Mouse (Mus musculus) kidney, embryonic 15.5 days (tissue): ENCODE results near the gene Spats2. TPM values are rescaled to one million over a fixed set of nuclear protein-coding genes. Genes with fewer than 3 reads are reported as not detected.

Source experiments
- ATAC-seq: fragments of 200-750 bp; cut with Nextera tagmentation; replicated peaks from 2 replicates; pipeline ENCODE4 v1.8.0; 2017; ENCODE audit warnings: moderate TSS enrichment; ENCODE audit not compliant: low FRiP score
- H3K27ac ChIP-seq: fragments of 300-500 bp; sonication (generic); 2 replicates; pipeline ENCODE4 v1.5.1; 2015; ENCODE audit warnings: mild to moderate bottlenecking, inconsistent platforms
- H3K27me3 ChIP-seq: fragments of 300-500 bp; sonication (generic); 2 replicates; pipeline ENCODE4 v1.6.1; 2015; ENCODE audit warnings: inconsistent platforms
- H3K36me3 ChIP-seq: fragments of 300-500 bp; sonication (generic); 2 replicates; pipeline ENCODE4 v1.6.1; 2015; ENCODE audit warnings: inconsistent platforms
- H3K4me1 ChIP-seq: fragments of 300-500 bp; sonication (generic); 2 replicates; pipeline ENCODE4 v1.6.1; 2015; ENCODE audit warnings: inconsistent platforms
- H3K4me2 ChIP-seq: fragments of 300-500 bp; sonication (generic); 2 replicates; pipeline ENCODE4 v1.6.1; 2015; ENCODE audit warnings: moderate library complexity, mild to moderate bottlenecking, inconsistent platforms
- H3K4me3 ChIP-seq: fragments of 300-500 bp; sonication (generic); replicated peaks from 2 replicates; pipeline ENCODE4 v1.5.1; 2015; ENCODE audit warnings: mild to moderate bottlenecking, inconsistent platforms
- H3K9ac ChIP-seq: fragments of 300-500 bp; sonication (generic); 2 replicates; pipeline ENCODE4 v1.6.1; 2015; ENCODE audit warnings: mild to moderate bottlenecking, inconsistent platforms
- H3K9me3 ChIP-seq: fragments of 300-500 bp; sonication (generic); replicated peaks from 2 replicates; pipeline ENCODE4 v1.6.1; 2016; ENCODE audit warnings: inconsistent platforms
- WGBS: fragments of 180-500 bp; shearing (Covaris S2); methylation state at CpG from one replicate; pipeline ENCODE4 v1.1.7; 2015; ENCODE audit warnings: mixed read lengths; 5-methylcytosine and 5-hydroxymethylcytosine counted together
- polyA plus RNA-seq: library from polyadenylated mRNA; unstranded; fragments of >200 nt; fragmentation: Nextera tagmentation; extraction: Ambion mirVana; gene quantifications from 2 replicates; pipeline ENCODE4 v1.2.1, GENCODE M21; 2015

The Spats2 gene
- polyA plus RNA-seq, 1 experiment from 2014 or later = 47.1 TPM

GRCm38 (mm10) chr15:99099139-99099556 lies 26.6 kb upstream of the Spats2 start:
- ATAC-seq = peak; percentile 60
- WGBS = 1% methylated on average over 15 of the region's 15 CpGs
- Histone ChIP-seq H3K4me2 (peak overlapping the region; percentile 67), H3K27me3 (peaks cover 57% of the 10 kb centered on the region), H3K4me1 (peaks cover 53% of the 10 kb centered on the region), H3K4me3 (peak overlapping the region; percentile 40), H3K9ac (no peak overlapping the region), H3K36me3 (no peaks in the 10 kb centered on the region), H3K27ac (peak overlapping the region; percentile 70), H3K9me3 (no peaks in the 10 kb centered on the region)

GRCm38 (mm10) chr15:99099984-99100383 lies 25.7 kb upstream of the Spats2 start:
- H3K4me2 ChIP-seq = peak overlapping the region; percentile 67; the same call in 1 of the 2 replicates

DNA sequence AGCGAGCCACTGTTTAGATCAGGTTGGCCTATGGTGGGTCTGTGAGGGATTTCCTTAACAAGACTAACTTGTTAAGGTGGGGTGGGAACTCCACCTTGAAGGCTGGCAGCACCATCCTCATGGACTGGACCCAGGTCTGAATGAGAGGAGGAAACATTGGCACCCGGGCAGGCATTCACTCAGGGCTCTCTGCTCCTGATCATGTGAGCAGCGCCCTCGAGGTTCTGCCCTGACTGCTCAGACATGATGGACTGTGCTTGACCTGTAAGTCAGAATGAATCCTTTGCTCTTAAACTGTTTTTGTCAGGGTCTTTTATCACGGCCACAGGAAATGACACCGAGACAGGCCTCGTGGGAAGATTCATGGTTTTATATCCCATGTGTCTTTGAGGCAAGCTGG lies 20.5 kb upstream of the Spats2 start:
- no peak overlapping the region for H3K4me2 ChIP-seq
- ATAC-seq = no peak
- peaks cover 5% of the 10 kb centered on the region; the same call in 1 of the 2 replicates for H3K27me3 ChIP-seq
- WGBS = 29% methylated on average over 7 of the region's 7 CpGs
- H3K9me3 ChIP-seq = no peaks in the 10 kb centered on the region
- no peak overlapping the region for H3K4me3 ChIP-seq
- no peaks in the 10 kb centered on the region for H3K36me3 ChIP-seq
- H3K4me1 ChIP-seq = 0 out of 2 replicates have a peak, but pooled peaks cover 3% of the 10 kb centered on the region
- H3K27ac ChIP-seq = no peak overlapping the region
- H3K9ac ChIP-seq = no peak overlapping the region

More at GRCm38 (mm10) chr15:99099984-99100383, 25.7 kb upstream of the Spats2 start:
- H3K27me3 ChIP-seq = peaks cover 51% of the 10 kb centered on the region
- no peaks in the 10 kb centered on the region for H3K36me3 ChIP-seq
- 52% methylated on average over 3 of the region's 3 CpGs for WGBS
- no peaks in the 10 kb centered on the region for H3K9me3 ChIP-seq
- ATAC-seq = no peak
- H3K4me3 ChIP-seq = 0 out of 2 replicates have a peak overlapping the region, but pooled peaks have one; percentile 40
- peaks cover 47% of the 10 kb centered on the region for H3K4me1 ChIP-seq
- no peak overlapping the region for H3K27ac ChIP-seq
- H3K9ac ChIP-seq = no peak overlapping the region

DNA sequence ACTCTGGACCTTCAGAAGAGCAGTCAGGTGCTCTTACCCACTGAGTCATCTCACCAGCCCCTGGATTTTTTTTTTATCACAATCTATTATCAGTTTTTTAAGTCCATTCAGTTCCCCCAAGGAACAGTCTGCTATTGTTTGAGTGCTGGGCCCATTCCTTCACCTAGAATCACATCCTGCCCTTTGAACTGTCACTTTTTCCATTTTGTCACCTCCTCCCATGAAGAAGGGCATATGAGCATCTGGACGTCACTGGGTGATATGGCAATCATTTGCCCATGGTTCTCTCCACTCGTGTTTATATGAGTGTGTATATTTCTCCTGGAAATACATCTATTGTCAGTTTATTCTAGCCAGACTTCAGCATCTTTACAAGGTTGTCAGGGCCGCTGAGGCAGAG lies 17.9 kb upstream of the Spats2 start:
- 84% methylated on average over 3 of the region's 3 CpGs for WGBS
- no peak overlapping the region for H3K4me2 ChIP-seq

DNA sequence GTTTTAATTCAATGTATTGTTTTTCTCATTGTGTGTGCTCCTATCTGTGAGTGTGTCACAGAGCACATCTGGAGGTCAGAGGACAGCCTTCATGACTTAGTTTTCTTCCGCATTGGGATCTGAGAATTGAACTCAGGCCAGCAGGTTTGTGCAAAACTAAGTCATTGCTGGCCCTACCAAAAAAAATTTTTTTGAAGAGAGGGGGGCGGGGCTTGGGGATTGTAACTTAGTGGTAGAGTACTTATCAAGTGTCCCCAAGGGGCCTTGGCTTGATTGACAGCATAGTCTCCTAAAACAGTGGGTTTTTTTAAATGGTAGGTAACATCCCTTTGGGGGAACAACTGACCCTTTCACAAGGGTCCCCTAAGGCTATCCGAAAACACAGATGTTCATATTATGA lies 14.6 kb upstream of the Spats2 start:
- Histone ChIP-seq H3K36me3 (no peaks in the 10 kb centered on the region), H3K27me3 (no peaks in the 10 kb centered on the region), H3K27ac (no peak overlapping the region), H3K9ac (no peak overlapping the region), H3K4me2 (no peak overlapping the region), H3K4me1 (peaks cover 5% of the 10 kb centered on the region), H3K4me3 (no peak overlapping the region), H3K9me3 (no peaks in the 10 kb centered on the region)
- WGBS = 80% methylated on average over 3 of the region's 3 CpGs
- no peak for ATAC-seq

More for the DNA sequence above, 17.9 kb upstream of the Spats2 start:
- Histone ChIP-seq H3K9me3 (no peaks in the 10 kb centered on the region), H3K9ac (no peak overlapping the region), H3K27me3 (no peaks in the 10 kb centered on the region), H3K4me1 (0 out of 2 replicates have a peak, but pooled peaks cover 3% of the 10 kb centered on the region), H3K4me3 (no peak overlapping the region), H3K36me3 (no peaks in the 10 kb centered on the region), H3K27ac (no peak overlapping the region)
- no peak for ATAC-seq

GRCm38 (mm10) chr15:99111809-99112208 lies 13.9 kb upstream of the Spats2 start:
- Histone ChIP-seq H3K9ac (no peak overlapping the region), H3K4me1 (peaks cover 12% of the 10 kb centered on the region), H3K4me2 (no peak overlapping the region), H3K9me3 (no peaks in the 10 kb centered on the region), H3K27ac (no peak overlapping the region), H3K4me3 (no peak overlapping the region), H3K27me3 (no peaks in the 10 kb centered on the region), H3K36me3 (no peaks in the 10 kb centered on the region)
- no peak for ATAC-seq
- 44% methylated on average over 4 of the region's 4 CpGs for WGBS

DNA sequence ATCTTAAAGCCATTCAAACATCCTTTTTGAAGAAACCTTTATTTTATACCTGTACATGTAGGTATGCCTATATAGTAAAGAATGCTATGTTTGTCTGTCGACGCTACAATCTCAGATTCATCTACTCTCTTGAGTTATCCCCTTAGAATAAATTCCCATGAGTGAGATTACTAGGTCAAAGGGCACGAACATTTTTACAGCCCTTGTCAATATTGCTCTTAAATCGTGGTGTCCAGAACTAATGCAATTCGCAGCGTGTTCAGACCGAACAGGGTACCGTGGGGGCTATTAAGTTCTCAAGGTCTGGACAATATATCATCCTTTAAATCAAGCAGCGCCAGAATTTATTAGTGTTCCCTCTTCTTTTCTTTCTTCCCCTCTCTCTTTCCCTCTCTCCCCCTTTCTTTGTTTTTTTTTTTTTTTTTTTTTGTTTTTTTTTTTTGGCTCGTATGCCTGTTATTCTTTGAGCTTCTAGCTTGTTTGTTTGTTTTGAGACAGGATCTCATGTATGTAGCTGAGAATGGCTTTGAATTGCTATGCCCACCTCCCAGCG lies 12.8 kb upstream of the Spats2 start:
- WGBS = 29% methylated on average over 11 of the region's 11 CpGs
- Histone ChIP-seq H3K4me2 (peak overlapping the region; percentile 47), H3K4me3 (peak overlapping the region; percentile 17; the same call in 1 of the 2 replicates), H3K27me3 (no peaks in the 10 kb centered on the region), H3K9me3 (no peaks in the 10 kb centered on the region), H3K27ac (no peak overlapping the region), H3K36me3 (no peaks in the 10 kb centered on the region), H3K9ac (no peak overlapping the region), H3K4me1 (peaks cover 14% of the 10 kb centered on the region)
- ATAC-seq = no peak

GRCm38 (mm10) chr15:99113396-99113975 lies 12.2 kb upstream of the Spats2 start:
- Histone ChIP-seq H3K9ac (no peak overlapping the region), H3K4me2 (peak overlapping the region; percentile 47), H3K4me1 (peaks cover 14% of the 10 kb centered on the region), H3K9me3 (no peaks in the 10 kb centered on the region), H3K27me3 (no peaks in the 10 kb centered on the region), H3K4me3 (peak overlapping the region; percentile 17; the same call in 1 of the 2 replicates), H3K27ac (no peak overlapping the region), H3K36me3 (no peaks in the 10 kb centered on the region)
- 5% methylated on average over 9 of the region's 9 CpGs for WGBS
- ATAC-seq = no peak

- H3K4me2 ChIP-seq = no peak overlapping the region
- no peak for ATAC-seq
- H3K27me3 ChIP-seq = no peaks in the 10 kb centered on the region
- no peak overlapping the region for H3K9ac ChIP-seq
- H3K9me3 ChIP-seq = no peaks in the 10 kb centered on the region
- H3K4me3 ChIP-seq = no peak overlapping the region
- WGBS = 56% methylated on average over 14 of the region's 14 CpGs
- no peaks in the 10 kb centered on the region for H3K36me3 ChIP-seq
- H3K4me1 ChIP-seq = peaks cover 14% of the 10 kb centered on the region
- no peak overlapping the region for H3K27ac ChIP-seq
Observed at GRCm38 (mm10) chr15:99114312-99115064, 11.2 kb upstream of the Spats2 start.

DNA sequence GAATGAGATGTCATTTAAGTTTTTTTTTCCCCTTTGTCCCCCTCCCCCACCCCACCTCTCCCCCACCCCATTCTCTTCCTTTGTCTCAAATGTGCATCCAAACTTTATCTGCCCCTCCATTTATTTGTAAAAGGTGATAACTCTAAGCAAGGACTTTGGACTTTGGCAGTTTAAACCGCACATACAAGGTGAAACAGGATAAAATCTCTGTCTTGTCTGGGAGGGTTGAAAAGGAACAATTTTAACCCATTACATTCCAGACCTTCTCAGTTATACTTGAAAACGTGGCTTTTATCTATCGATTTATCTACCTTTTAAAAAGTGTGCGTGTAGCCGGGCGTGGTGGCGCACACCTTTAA lies 10.7 kb upstream of the Spats2 start:
- Histone ChIP-seq H3K9me3 (no peaks in the 10 kb centered on the region), H3K4me2 (no peak overlapping the region), H3K27me3 (no peaks in the 10 kb centered on the region), H3K27ac (no peak overlapping the region), H3K4me3 (no peak overlapping the region), H3K9ac (no peak overlapping the region), H3K36me3 (no peaks in the 10 kb centered on the region), H3K4me1 (peaks cover 17% of the 10 kb centered on the region)
- ATAC-seq = no peak
- 79% methylated on average over 7 of the region's 7 CpGs for WGBS

DNA sequence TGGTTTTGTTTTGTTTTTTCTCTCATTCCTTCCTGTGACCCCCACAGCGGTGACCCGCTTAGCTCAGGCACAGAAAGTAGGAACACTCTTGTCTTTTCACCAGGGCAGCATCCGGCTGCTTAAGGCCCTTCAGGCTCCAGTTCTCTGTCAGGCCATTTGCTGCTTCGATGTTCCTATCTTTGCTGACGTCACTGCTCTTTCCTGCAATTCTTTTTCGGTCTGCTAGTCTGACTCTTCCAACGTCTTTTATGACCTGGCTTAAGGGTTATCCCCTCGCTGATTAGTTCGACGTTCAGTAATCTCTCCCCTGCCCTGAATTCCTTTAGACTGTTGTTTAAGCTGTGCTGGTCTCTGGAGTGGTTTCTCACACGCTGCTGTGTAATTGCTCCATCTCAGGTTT lies 9.2 kb upstream of the Spats2 start:
- Histone ChIP-seq H3K4me1 (peaks cover 26% of the 10 kb centered on the region), H3K36me3 (no peaks in the 10 kb centered on the region), H3K4me3 (no peak overlapping the region), H3K27me3 (no peaks in the 10 kb centered on the region), H3K27ac (peak overlapping the region; percentile 58; the same call in 1 of the 2 replicates), H3K9ac (no peak overlapping the region), H3K9me3 (no peaks in the 10 kb centered on the region), H3K4me2 (no peak overlapping the region)
- 18% methylated on average over 11 of the region's 11 CpGs for WGBS
- no peak for ATAC-seq

DNA sequence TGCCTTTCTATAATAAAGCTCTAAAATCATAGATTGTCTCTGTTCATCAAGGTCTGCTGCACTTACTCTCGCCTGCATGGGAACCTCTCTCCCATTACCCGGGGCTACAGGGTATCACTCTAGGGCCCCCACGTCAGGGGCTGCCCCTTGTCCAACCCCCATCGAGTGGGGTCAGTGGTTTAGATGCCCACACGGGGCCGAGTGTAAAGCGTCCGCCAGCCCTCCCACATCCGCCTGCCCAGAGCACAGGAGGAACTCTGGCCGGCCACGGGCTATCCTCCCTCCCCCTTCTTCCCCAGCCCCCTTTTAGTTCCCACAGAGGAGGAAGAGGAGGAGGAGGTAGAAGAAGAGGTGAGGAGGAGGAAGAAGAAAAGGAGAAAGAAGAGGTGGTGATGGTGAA lies 4.9 kb upstream of the Spats2 start:
- ATAC-seq = peak; percentile 73
- no peaks in the 10 kb centered on the region for H3K36me3 ChIP-seq
- WGBS = 3% methylated on average over 11 of the region's 11 CpGs
- no peaks in the 10 kb centered on the region for H3K9me3 ChIP-seq
- H3K4me1 ChIP-seq = peaks cover 20% of the 10 kb centered on the region
- H3K9ac ChIP-seq = no peak overlapping the region
- H3K27me3 ChIP-seq = no peaks in the 10 kb centered on the region
- peak overlapping the region; percentile 30 for H3K4me2 ChIP-seq
- H3K4me3 ChIP-seq = no peak overlapping the region
- peak overlapping the region; percentile 71 for H3K27ac ChIP-seq
